Mouse (Mus musculus) urinary bladder, postnatal 14 days (tissue): ENCODE measurements around the gene Alpk1.
A peak's percentile ranks its signal among the peaks of the same experiment; 100 is the strongest.

Experiments used
- DNase-seq: peaks from one replicate; pipeline ENCODE4 v3.0.0; 2021; ENCODE audit warnings: low spot score

Gene Alpk1

DNA sequence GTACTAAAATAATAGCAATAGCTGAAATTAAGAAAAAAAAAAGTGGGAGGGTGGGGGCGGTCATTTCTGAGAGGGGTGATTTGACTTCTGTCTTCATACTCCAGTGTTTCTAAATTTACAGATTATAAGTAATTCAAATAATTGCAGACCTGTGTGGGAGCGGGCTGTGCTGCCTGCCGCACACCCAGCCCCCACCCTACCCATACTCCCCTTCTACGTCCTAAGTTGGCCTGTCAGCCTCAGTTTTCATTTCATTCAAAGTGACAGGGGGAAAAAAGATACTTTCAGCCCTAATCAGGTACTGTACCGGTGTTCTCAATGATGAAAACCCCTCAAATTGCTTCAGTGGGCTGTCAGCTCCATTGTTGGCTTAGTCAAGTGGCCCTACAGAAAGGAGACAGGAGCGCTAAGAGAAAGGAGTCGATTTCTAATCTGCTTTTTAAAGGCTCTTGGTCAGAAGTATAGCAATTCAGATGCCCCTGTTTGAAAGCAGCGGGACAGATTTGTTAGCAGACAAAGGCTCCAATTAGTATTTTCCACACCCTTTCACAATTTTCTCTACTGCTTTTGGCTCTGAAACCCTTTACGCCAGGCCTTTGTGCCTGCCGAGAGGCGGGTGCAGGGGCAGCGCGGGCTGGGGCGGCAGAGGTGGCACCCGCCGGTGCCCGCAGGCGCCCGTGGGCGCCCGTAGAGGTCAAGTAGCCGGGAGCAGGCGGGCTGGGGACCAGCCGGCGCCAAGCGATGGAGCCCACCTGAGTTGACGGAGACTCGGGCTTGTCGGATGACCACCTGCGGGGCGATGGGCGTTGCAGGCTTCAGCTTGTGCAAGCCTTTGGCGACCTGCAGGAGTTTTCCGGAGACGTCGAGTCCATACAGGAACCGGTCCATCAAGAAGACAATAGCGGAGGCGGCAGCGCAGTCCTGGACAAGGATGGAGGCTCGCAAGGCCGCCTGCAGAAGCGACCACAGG, 85.2 kb downstream of the Alpk1 start:
- DNase-seq, result no peak

GRCm38 (mm10) chr3:127691230-127691629, 89.1 kb downstream of the Alpk1 start:
- no peak for DNase-seq

- no peak for DNase-seq
Measured at GRCm38 (mm10) chr3:127679703-127680102, 100.6 kb downstream of the Alpk1 start.

DNA sequence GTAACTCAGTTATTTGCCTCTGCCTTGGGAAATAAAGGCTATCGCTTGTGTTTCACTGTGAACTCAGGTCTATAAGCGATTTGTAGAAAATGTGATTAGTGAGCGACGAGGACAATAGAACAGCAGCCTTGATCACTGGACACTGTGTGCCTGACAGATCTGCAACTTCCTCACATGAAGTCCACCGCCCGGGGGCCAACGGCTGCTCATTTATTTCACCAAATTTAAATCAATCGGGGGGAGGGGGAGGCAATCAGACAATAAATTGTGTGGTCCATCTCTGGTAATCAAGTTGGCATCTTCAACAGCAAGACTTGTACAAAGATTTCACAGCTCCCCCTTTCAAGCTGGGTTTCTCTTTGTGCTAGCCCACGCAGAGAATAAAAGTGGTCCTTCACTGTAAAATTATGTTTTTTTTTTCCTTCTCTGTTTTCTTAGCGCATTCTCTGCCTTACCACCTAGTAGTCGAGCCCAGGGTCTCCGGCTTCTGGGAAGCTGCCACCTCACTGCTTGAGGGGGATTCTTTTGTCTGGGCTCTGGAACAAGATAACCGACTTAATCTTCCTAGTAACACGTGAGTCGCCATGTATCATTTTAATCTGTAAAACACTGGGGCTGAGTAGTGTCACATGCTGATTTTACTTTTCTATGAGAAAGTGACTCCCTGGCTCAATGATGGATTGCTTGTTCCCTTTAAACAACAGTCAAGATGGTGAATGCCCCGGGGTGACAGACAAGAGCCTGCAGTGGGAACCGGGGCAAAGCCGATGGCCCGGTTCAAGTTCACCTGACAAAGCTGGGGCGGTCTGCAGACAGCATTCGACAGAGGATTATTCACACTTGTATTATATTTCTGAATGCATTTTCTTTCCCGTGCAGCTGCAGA, 118.4 kb downstream of the Alpk1 start:
- DNase-seq, result no peak

DNA sequence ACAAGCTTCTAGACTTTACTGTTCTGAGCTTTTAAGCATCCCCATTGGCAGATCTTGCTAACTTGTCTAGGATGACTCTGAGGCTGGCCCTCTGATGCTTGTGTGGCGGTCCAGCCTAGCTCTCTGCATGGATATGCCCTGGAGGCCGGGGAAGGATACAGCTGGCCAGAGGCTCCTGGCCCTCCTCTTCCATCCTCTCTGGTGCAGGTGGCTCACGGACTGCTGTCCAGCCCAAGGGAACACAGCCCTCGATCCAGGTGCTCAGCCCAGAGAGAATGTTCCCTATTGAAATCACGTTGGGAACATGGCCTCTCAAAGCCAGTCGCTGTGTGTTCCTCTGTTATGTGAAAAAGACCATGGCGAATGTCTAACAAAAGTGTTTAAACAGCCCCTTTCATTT, 119.6 kb downstream of the Alpk1 start:
- no peak for DNase-seq

- DNase-seq, result no peak
Measured at GRCm38 (mm10) chr3:127651742-127652653, 128.3 kb downstream of the Alpk1 start.

- no peak for DNase-seq
Measured at GRCm38 (mm10) chr3:127646156-127646825, 134.0 kb downstream of the Alpk1 start.

- no peak for DNase-seq
Measured at GRCm38 (mm10) chr3:127642211-127642610, 138.1 kb downstream of the Alpk1 start.

- no peak for DNase-seq
Measured at GRCm38 (mm10) chr3:127640762-127641700, 139.3 kb downstream of the Alpk1 start.

GRCm38 (mm10) chr3:127639875-127640761, 140.2 kb downstream of the Alpk1 start:
- DNase-seq, result no peak

DNA sequence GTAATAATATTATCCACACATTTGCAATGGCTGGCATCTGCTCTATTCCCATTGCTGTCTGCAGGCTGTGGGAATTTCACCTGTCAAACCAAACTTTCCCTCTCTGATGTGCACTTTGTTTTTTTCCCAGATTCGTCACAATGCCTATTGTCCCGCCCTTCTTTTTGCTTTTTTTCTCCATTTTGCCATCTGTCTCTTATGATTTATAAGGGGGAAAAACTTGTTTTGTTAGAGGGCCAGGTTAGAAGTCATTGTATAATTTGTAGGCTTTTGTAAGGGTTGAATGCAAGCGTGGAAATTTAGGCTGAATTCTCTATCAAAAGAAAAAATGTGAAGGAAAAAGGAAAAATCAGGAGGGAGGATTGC, 145.4 kb downstream of the Alpk1 start:
- DNase-seq, result no peak

DNA sequence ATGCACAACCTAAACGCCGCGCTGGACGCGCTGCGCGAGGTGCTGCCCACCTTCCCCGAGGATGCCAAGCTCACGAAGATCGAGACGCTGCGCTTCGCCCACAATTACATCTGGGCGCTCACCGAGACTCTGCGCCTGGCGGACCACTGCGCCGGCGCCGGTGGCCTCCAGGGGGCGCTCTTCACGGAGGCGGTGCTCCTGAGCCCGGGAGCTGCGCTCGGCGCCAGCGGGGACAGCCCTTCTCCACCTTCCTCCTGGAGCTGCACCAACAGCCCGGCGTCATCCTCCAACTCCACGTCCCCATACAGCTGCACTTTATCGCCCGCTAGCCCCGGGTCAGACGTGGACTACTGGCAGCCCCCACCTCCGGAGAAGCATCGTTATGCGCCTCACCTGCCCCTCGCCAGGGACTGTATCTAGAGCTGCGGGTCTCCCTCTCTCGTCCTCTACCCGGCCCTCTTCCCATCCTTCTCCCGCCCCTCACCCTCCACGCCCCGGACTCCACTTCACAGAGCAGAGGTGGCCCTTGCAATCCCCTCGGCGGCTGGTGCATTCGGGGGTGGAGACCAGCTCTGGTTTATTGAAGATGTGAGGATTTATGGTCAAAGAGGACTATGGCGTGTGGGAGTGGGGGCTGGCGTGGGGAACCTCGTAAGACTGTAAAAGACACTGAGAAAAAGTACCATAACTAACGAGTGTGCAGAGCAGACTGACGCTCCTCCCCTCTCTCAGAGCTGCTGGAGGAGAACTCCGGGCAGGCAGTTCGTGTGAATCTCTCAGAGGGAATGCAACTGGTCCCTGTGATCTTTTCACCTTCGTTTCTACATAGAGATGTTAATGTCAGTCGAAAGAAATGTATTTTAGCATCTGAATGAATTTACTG, 146.0 kb downstream of the Alpk1 start:
- DNase-seq, result peak; percentile 74

DNA sequence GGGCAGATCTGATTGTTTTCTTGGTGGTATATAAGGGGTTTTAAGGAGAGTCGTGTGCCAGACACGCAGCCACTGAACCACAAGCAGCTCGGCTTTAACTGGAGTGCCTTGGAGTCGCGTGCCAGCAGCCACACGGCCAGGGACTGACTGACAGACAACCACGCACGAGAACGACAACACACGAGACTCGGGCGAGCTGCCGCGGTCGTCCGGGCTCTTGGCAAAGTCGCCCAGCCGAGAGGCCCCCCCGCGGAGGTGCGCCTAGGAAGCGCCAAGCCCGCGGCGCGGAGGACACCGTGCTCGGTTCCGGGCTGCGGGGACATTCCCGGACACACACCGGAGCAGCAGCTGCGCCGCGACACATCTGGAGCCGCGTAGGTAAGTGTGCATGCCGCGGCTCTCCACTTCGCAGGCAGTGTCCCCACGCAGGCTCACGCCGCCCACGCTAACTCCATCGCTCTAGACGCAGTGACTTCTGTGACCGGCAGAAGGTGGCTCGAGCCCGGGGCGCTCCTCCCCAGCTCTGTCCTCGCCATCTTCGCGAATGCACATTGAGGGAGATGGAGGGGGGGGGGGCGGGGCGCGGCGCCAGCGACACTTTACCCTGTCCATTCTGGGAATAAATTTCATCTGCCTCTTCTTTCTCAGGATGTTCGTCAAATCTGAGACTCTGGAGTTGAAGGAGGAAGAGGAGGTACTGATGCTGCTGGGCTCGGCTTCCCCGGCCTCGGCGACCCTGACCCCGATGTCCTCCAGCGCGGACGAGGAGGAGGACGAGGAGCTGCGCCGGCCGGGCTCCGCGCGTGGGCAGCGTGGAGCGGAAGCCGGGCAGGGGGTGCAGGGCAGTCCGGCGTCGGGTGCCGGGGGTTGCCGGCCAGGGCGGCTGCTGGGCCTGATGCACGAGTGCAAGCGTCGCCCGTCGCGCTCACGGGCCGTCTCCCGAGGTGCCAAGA, 147.0 kb downstream of the Alpk1 start, which contains the start of gene Neurog2:
TSS of gene Neurog2 (plus strand) at position 56 of the 953 bp plus-strand sequence.
- no peak for DNase-seq

- no peak for DNase-seq
Measured at GRCm38 (mm10) chr3:127632531-127632930, 147.8 kb downstream of the Alpk1 start.

GRCm38 (mm10) chr3:127631582-127631981, 148.7 kb downstream of the Alpk1 start:
- DNase-seq, result no peak

GRCm38 (mm10) chr3:127630735-127631372, 149.5 kb downstream of the Alpk1 start:
- DNase-seq, result no peak
